Mouse (Mus musculus) MEL (cell line): ENCODE measurements around the gene Gm17455. TPM values are rescaled to one million over a fixed set of nuclear protein-coding genes. Genes with fewer than 3 reads are reported as not detected.

ENCODE experiments used
- DNase-seq: peaks from one replicate; pipeline ENCODE4 v3.0.0; 2011; ENCODE audit warnings: low read depth, low spot score
- H3K27ac ChIP-seq: 2 replicates; pipeline ENCODE4 v1.5.1; 2012; ENCODE audit warnings: low read depth, mild to moderate bottlenecking, control low read depth, low read length, moderate library complexity; ENCODE audit not compliant: control insufficient read depth
- H3K27me3 ChIP-seq, 2 experiments: fragments of 150-350 bp in 1 of 2; sonication (generic) in 1 of 2; 2 replicates each; pipeline ENCODE4 v1.6.1; 2012; ENCODE audit warnings: low read length in 2 of 2, mild to moderate bottlenecking in 2 of 2, improper control_type of control experiment in 1 of 2, moderate library complexity in 1 of 2; ENCODE audit not compliant: insufficient read depth in 2 of 2, control insufficient read depth in 1 of 2
- H3K36me3 ChIP-seq, 2 experiments: 2 replicates each; pipeline ENCODE4 v1.6.1; 2012 to 2014; ENCODE audit warnings: low read length in 2 of 2, improper control_type of control experiment in 1 of 2, inconsistent platforms in 1 of 2, mild to moderate bottlenecking in 1 of 2; ENCODE audit not compliant: insufficient read depth in 2 of 2, control insufficient read depth in 1 of 2
- H3K4me1 ChIP-seq, 2 experiments: fragments of 150-350 bp in 1 of 2; sonication (generic) in 1 of 2; 2 replicates each; pipeline ENCODE4 v1.6.1; 2012; ENCODE audit warnings: low read length in 2 of 2, improper control_type of control experiment in 1 of 2, mild to moderate bottlenecking in 1 of 2; ENCODE audit not compliant: insufficient read depth in 2 of 2, control insufficient read depth in 1 of 2
- H3K4me3 ChIP-seq, 2 experiments: fragments of 150-350 bp in 1 of 2; sonication (generic) in 1 of 2; 2 replicates each; pipeline ENCODE4 v1.5.1; 2012; ENCODE audit warnings: low read depth in 2 of 2, low read length in 2 of 2, mild to moderate bottlenecking in 2 of 2, moderate library complexity in 2 of 2, control low read depth in 1 of 2, improper control_type of control experiment in 1 of 2; ENCODE audit not compliant: control insufficient read depth in 1 of 2, insufficient read depth in 1 of 2
- H3K79me2 ChIP-seq: 2 replicates; pipeline ENCODE4 v1.6.1; 2012; ENCODE audit warnings: mild to moderate bottlenecking, low read length, moderate library complexity; ENCODE audit not compliant: control insufficient read depth, poor library complexity, insufficient read depth
- H3K9ac ChIP-seq: 2 replicates; pipeline ENCODE4 v1.6.1; 2012; ENCODE audit warnings: low read depth, mild to moderate bottlenecking, control low read depth, low read length, moderate library complexity; ENCODE audit not compliant: control insufficient read depth, poor library complexity, severe bottlenecking
- H3K9me3 ChIP-seq: fragments of 150-350 bp; sonication (generic); replicated peaks from 2 replicates; pipeline ENCODE4 v1.6.1; 2012; ENCODE audit warnings: mild to moderate bottlenecking, low read length, improper control_type of control experiment, moderate library complexity; ENCODE audit not compliant: insufficient read depth
- BHLHE40 ChIP-seq: IDR thresholded peaks from 2 replicates; pipeline ENCODE4 v1.6.1; 2012; ENCODE audit warnings: low read depth, mild to moderate bottlenecking, inconsistent platforms, low read length, improper control_type of control experiment, borderline replicate concordance
- CTCF ChIP-seq, 3 experiments: IDR thresholded peaks in 2 of 3; conservative IDR thresholded peaks in 1 of 3; 2 replicates each; pipeline ENCODE4 v1.5.1; 2011 to 2012; ENCODE audit warnings: low read length in 3 of 3, low read depth in 2 of 3, mild to moderate bottlenecking in 2 of 3, improper control_type of control experiment in 1 of 3, inconsistent platforms in 1 of 3, mixed read lengths in 1 of 3, moderate library complexity in 1 of 3; ENCODE audit not compliant: control insufficient read depth in 1 of 3, insufficient read depth in 1 of 3, poor library complexity in 1 of 3, severe bottlenecking in 1 of 3
- E2F4 ChIP-seq: IDR thresholded peaks from 2 replicates; pipeline ENCODE4 v1.6.1; 2011; ENCODE audit warnings: low read depth, low read length, improper control_type of control experiment, borderline replicate concordance
- ELF1 ChIP-seq: IDR thresholded peaks from 2 replicates; pipeline ENCODE4 v1.6.1; 2014; ENCODE audit warnings: low read depth, mild to moderate bottlenecking, inconsistent platforms, low read length, improper control_type of control experiment, moderate library complexity
- EP300 ChIP-seq, 2 experiments: IDR thresholded peaks; 2 replicates each; pipeline ENCODE4 v1.6.1; 2011; ENCODE audit warnings: improper control_type of control experiment in 2 of 2, low read length in 2 of 2, low read depth in 1 of 2, mild to moderate bottlenecking in 1 of 2
- ETS1 ChIP-seq: IDR thresholded peaks from 2 replicates; pipeline ENCODE4 v1.6.1; 2012; ENCODE audit warnings: low read depth, mild to moderate bottlenecking, inconsistent platforms, low read length, improper control_type of control experiment, moderate library complexity
- GATA1 ChIP-seq: IDR thresholded peaks from 2 replicates; pipeline ENCODE4 v1.6.1; 2011; ENCODE audit warnings: low read depth, low read length, improper control_type of control experiment
- MAFK ChIP-seq: IDR thresholded peaks from 2 replicates; pipeline ENCODE4 v1.6.1; 2011; ENCODE audit warnings: low read depth, mild to moderate bottlenecking, low read length, improper control_type of control experiment, borderline replicate concordance
- MAX ChIP-seq: IDR thresholded peaks from 2 replicates; pipeline ENCODE4 v1.6.1; 2011; ENCODE audit warnings: low read length, improper control_type of control experiment
- MAZ ChIP-seq: IDR thresholded peaks from 2 replicates; pipeline ENCODE4 v1.6.1; 2012; ENCODE audit warnings: low read depth, mild to moderate bottlenecking, inconsistent platforms, low read length, improper control_type of control experiment
- MXI1 ChIP-seq: IDR thresholded peaks from 2 replicates; pipeline ENCODE4 v1.6.1; 2011; ENCODE audit warnings: mild to moderate bottlenecking, low read depth, low read length, improper control_type of control experiment
- MYB ChIP-seq: IDR thresholded peaks from 2 replicates; pipeline ENCODE4 v1.6.1; 2011; ENCODE audit warnings: mild to moderate bottlenecking, low read depth, low read length, improper control_type of control experiment
- NELFE ChIP-seq: IDR thresholded peaks from 2 replicates; pipeline ENCODE4 v1.6.1; 2011; ENCODE audit warnings: low read depth, low read length, improper control_type of control experiment
- NRF1 ChIP-seq: IDR thresholded peaks from 2 replicates; pipeline ENCODE4 v1.6.1; 2014; ENCODE audit warnings: low read depth, mild to moderate bottlenecking, inconsistent platforms, low read length, improper control_type of control experiment, moderate library complexity; ENCODE audit not compliant: poor library complexity, insufficient read depth, severe bottlenecking
- POLR2AphosphoS2 ChIP-seq: IDR thresholded peaks from 2 replicates; pipeline ENCODE4 v1.6.1; 2011; ENCODE audit warnings: low read length, improper control_type of control experiment
- POLR2AphosphoS5 ChIP-seq: IDR thresholded peaks from 2 replicates; pipeline ENCODE4 v1.6.1; 2012; ENCODE audit warnings: low read depth, borderline replicate concordance, mild to moderate bottlenecking, inconsistent platforms, low read length, moderate library complexity, mixed read lengths
- RAD21 ChIP-seq: IDR thresholded peaks from 2 replicates; pipeline ENCODE4 v1.6.1; 2011; ENCODE audit warnings: mild to moderate bottlenecking, low read depth, low read length, improper control_type of control experiment
- RCOR1 ChIP-seq: IDR thresholded peaks from 2 replicates; pipeline ENCODE4 v1.6.1; 2012; ENCODE audit warnings: low read depth, mild to moderate bottlenecking, inconsistent platforms, low read length, improper control_type of control experiment
- SIN3A ChIP-seq: IDR thresholded peaks from 2 replicates; pipeline ENCODE4 v1.6.1; 2012; ENCODE audit warnings: low read length, improper control_type of control experiment, inconsistent platforms
- SMC3 ChIP-seq: IDR thresholded peaks from 2 replicates; pipeline ENCODE4 v1.6.1; 2011; ENCODE audit warnings: low read depth, low read length, improper control_type of control experiment
- TBP ChIP-seq: IDR thresholded peaks from 2 replicates; pipeline ENCODE4 v1.8.0; 2011; ENCODE audit warnings: low read depth, low read length, improper control_type of control experiment
- TCF12 ChIP-seq: IDR thresholded peaks from 2 replicates; pipeline ENCODE4 v1.6.1; 2014; ENCODE audit warnings: low read depth, mild to moderate bottlenecking, inconsistent platforms, low read length, improper control_type of control experiment, moderate library complexity
- UBTF ChIP-seq: IDR thresholded peaks from 2 replicates; pipeline ENCODE4 v1.6.1; 2012; ENCODE audit warnings: low read depth, mild to moderate bottlenecking, inconsistent platforms, low read length, improper control_type of control experiment, moderate library complexity, borderline replicate concordance; ENCODE audit not compliant: insufficient read depth
- USF2 ChIP-seq, 2 experiments: IDR thresholded peaks; 2 replicates each; pipeline ENCODE4 v1.6.1; 2011 to 2012; ENCODE audit warnings: improper control_type of control experiment in 2 of 2, low read length in 2 of 2, borderline replicate concordance in 1 of 2, inconsistent platforms in 1 of 2, low read depth in 1 of 2, mild to moderate bottlenecking in 1 of 2; ENCODE audit not compliant: insufficient read depth in 1 of 2
- ZC3H11A ChIP-seq: IDR thresholded peaks from 2 replicates; pipeline ENCODE4 v1.6.1; 2012; ENCODE audit warnings: low read depth, mild to moderate bottlenecking, inconsistent platforms, low read length, improper control_type of control experiment
- ZKSCAN1 ChIP-seq: IDR thresholded peaks from 2 replicates; pipeline ENCODE4 v1.6.1; 2012; ENCODE audit warnings: low read depth, mild to moderate bottlenecking, inconsistent platforms, low read length, improper control_type of control experiment, moderate library complexity
- ZMIZ1 ChIP-seq: IDR thresholded peaks from 2 replicates; pipeline ENCODE4 v1.6.1; 2012; ENCODE audit warnings: low read depth, mild to moderate bottlenecking, inconsistent platforms, low read length, improper control_type of control experiment, moderate library complexity
- ZNF384 ChIP-seq: IDR thresholded peaks from 2 replicates; pipeline ENCODE4 v1.6.1; 2012; ENCODE audit warnings: low read depth, mild to moderate bottlenecking, inconsistent platforms, low read length, improper control_type of control experiment
- polyA plus RNA-seq, 2 experiments: library from polyadenylated mRNA; stranded (reverse) in 1 of 2; unstranded in 1 of 2; fragments of >175 nt in 1 of 2; fragments of >200 nt in 1 of 2; gene quantifications; 2 replicates each; pipeline versions ENCODE4 v1.2.1 to v1.2.4; 2012; ENCODE audit warnings: low replicate concordance in 2 of 2, low read depth in 1 of 2; ENCODE audit not compliant: insufficient read length in 2 of 2, insufficient read depth in 1 of 2, missing spikeins in 1 of 2
- total RNA-seq: library from RNA; depleted of rRNA; stranded (reverse); fragments of 300-350 nt; gene quantifications from 2 replicates; pipeline ENCODE4 v1.2.3, GENCODE M21; 2012

Gene Gm17455
- total and polyA plus RNA-seq, 3 experiments, result not detected

GRCm38 (mm10) chr10:60405460-60406177 lies 6.1 kb downstream of the Gm17455 start:
- DNase-seq, result no peak
- Histone ChIP-seq H3K4me3 (no peak overlapping the region), H3K27me3 (no peaks in the 10 kb centered on the region), H3K9me3 (no peaks in the 10 kb centered on the region), H3K4me1 (no peaks in the 10 kb centered on the region), H3K9ac (no peak overlapping the region), H3K27ac (no peak overlapping the region), H3K36me3 (no peaks in the 10 kb centered on the region), H3K79me2 (no peaks in the 10 kb centered on the region)
- TF ChIP-seq EP300 (IDR thresholded peaks at IDR 0.05; ENCODE audit: low read depth in 1 of 2, low read length in 2 of 2), result no peak
- no peak for TF ChIP-seq RCOR1
- no peak for TF ChIP-seq POLR2AphosphoS5
- no peak for TF ChIP-seq ETS1
- no peak for TF ChIP-seq MYB
- TF ChIP-seq NELFE, result no peak
- TF ChIP-seq MAZ, result no peak
- no peak for TF ChIP-seq MAFK
- no peak for TF ChIP-seq TBP
- no peak for TF ChIP-seq SIN3A
- TF ChIP-seq ZC3H11A, result no peak

DNA sequence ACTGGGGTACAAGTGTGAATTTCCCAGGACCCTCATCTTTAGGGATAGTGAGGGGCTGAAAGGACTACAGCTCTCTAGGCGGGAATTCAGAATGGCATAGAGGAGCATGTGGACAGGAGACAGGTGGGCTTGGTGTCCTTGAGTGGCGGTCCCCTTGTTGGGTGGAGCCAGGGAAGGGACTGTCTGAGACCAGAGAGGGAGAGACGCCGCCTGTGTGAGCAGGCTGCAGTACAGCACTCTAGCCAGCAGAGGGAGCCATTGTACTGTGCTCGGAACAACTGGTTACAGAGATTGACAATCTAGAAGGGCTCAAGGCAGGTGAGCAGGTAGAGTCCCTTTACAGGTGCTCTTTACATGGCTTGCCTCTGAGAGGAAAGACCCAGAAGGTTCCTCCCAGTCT lies 8.3 kb downstream of the Gm17455 start:
- Histone ChIP-seq H3K9me3 (no peaks in the 10 kb centered on the region), H3K4me3 (no peak overlapping the region), H3K27ac (no peak overlapping the region), H3K27me3 (no peaks in the 10 kb centered on the region), H3K36me3 (no peaks in the 10 kb centered on the region), H3K79me2 (no peaks in the 10 kb centered on the region), H3K4me1 (no peaks in the 10 kb centered on the region), H3K9ac (no peak overlapping the region)
- DNase-seq, result peak; percentile 51
- peak; percentile 89 for TF ChIP-seq RAD21
- no peak for TF ChIP-seq E2F4
- no peak for TF ChIP-seq UBTF
- no peak for TF ChIP-seq USF2 (IDR thresholded peaks at IDR 0.05; ENCODE audit: borderline replicate concordance in 1 of 2, insufficient read depth in 1 of 2, low read depth in 1 of 2, low read length in 2 of 2)
- TF ChIP-seq MAX, result no peak
- no peak for TF ChIP-seq TBP
- TF ChIP-seq POLR2AphosphoS5, result no peak
- TF ChIP-seq ZMIZ1, result no peak
- peak; percentile 90 for TF ChIP-seq SMC3
- TF ChIP-seq MXI1, result no peak
- no peak for TF ChIP-seq GATA1
- TF ChIP-seq NRF1, result 0 out of 2 replicates have a peak, but pooled peaks have one; percentile 10
- TF ChIP-seq CTCF (IDR thresholded peaks at IDR 0.05 in 2 of 3, conservative IDR thresholded peaks at IDR 0.05 in 1 of 3; ENCODE audit: control insufficient read depth in 1 of 3, insufficient read depth in 1 of 3, low read depth in 2 of 3, low read length in 3 of 3, poor library complexity in 1 of 3, severe bottlenecking in 1 of 3), result peak; percentile 93 to 98 (median 94)
- no peak for TF ChIP-seq POLR2AphosphoS2
- TF ChIP-seq SIN3A, result no peak
- TF ChIP-seq MAFK, result no peak
- 0 out of 2 replicates have a peak, but pooled peaks have one; percentile 7 for TF ChIP-seq BHLHE40
- peak; percentile 83 for TF ChIP-seq ZC3H11A
- no peak for TF ChIP-seq ZKSCAN1
- no peak for TF ChIP-seq ZNF384
- no peak for TF ChIP-seq ELF1
- no peak for TF ChIP-seq TCF12
- TF ChIP-seq RCOR1, result no peak
- TF ChIP-seq ETS1, result no peak
- no peak for TF ChIP-seq NELFE
